Mouse (Mus musculus) MEL (cell line): Measurements from ENCODE around the gene Raver2.

Experiments used
- BHLHE40 ChIP-seq: IDR thresholded peaks from 2 replicates; pipeline ENCODE4 v1.6.1; 2012; ENCODE audit warnings: low read depth, mild to moderate bottlenecking, inconsistent platforms, low read length, improper control_type of control experiment, borderline replicate concordance
- CHD1 ChIP-seq: IDR thresholded peaks from 2 replicates; pipeline ENCODE4 v1.6.1; 2012; ENCODE audit warnings: low read depth, mild to moderate bottlenecking, inconsistent platforms, low read length, improper control_type of control experiment
- CHD2 ChIP-seq: IDR thresholded peaks from 2 replicates; pipeline ENCODE4 v1.6.1; 2011; ENCODE audit warnings: low read length, improper control_type of control experiment
- CTCF ChIP-seq, 3 experiments: IDR thresholded peaks in 2 of 3; conservative IDR thresholded peaks in 1 of 3; 2 replicates each; pipeline ENCODE4 v1.5.1; 2011 to 2012; ENCODE audit warnings: low read length in 3 of 3, low read depth in 2 of 3, mild to moderate bottlenecking in 2 of 3, improper control_type of control experiment in 1 of 3, inconsistent platforms in 1 of 3, mixed read lengths in 1 of 3, moderate library complexity in 1 of 3; ENCODE audit not compliant: control insufficient read depth in 1 of 3, insufficient read depth in 1 of 3, poor library complexity in 1 of 3, severe bottlenecking in 1 of 3
- E2F4 ChIP-seq: IDR thresholded peaks from 2 replicates; pipeline ENCODE4 v1.6.1; 2011; ENCODE audit warnings: low read depth, low read length, improper control_type of control experiment, borderline replicate concordance
- EP300 ChIP-seq, 2 experiments: IDR thresholded peaks; 2 replicates each; pipeline ENCODE4 v1.6.1; 2011; ENCODE audit warnings: improper control_type of control experiment in 2 of 2, low read length in 2 of 2, low read depth in 1 of 2, mild to moderate bottlenecking in 1 of 2
- GATA1 ChIP-seq: IDR thresholded peaks from 2 replicates; pipeline ENCODE4 v1.6.1; 2011; ENCODE audit warnings: low read depth, low read length, improper control_type of control experiment
- JUND ChIP-seq: IDR thresholded peaks from 2 replicates; pipeline ENCODE4 v1.6.1; 2011; ENCODE audit warnings: low read depth, mild to moderate bottlenecking, improper control_type of control experiment, low read length
- MAX ChIP-seq: IDR thresholded peaks from 2 replicates; pipeline ENCODE4 v1.6.1; 2011; ENCODE audit warnings: low read length, improper control_type of control experiment
- POLR2A ChIP-seq, 2 experiments: IDR thresholded peaks; 2 replicates each; pipeline ENCODE4 v1.6.1; 2011 to 2012; ENCODE audit warnings: low read length in 2 of 2, mild to moderate bottlenecking in 2 of 2, control low read depth in 1 of 2, improper control_type of control experiment in 1 of 2, low read depth in 1 of 2, moderate library complexity in 1 of 2; ENCODE audit not compliant: control insufficient read depth in 1 of 2, insufficient read depth in 1 of 2, poor library complexity in 1 of 2
- TAL1 ChIP-seq: IDR thresholded peaks from 2 replicates; pipeline ENCODE4 v1.6.1; 2012; ENCODE audit warnings: mild to moderate bottlenecking, inconsistent platforms, low read length, moderate library complexity, mixed read lengths
- TCF12 ChIP-seq: IDR thresholded peaks from 2 replicates; pipeline ENCODE4 v1.6.1; 2014; ENCODE audit warnings: low read depth, mild to moderate bottlenecking, inconsistent platforms, low read length, improper control_type of control experiment, moderate library complexity
- USF1 ChIP-seq: IDR thresholded peaks from 2 replicates; pipeline ENCODE4 v1.6.1; 2014; ENCODE audit warnings: low read depth, mild to moderate bottlenecking, inconsistent platforms, low read length, improper control_type of control experiment, moderate library complexity
- ZC3H11A ChIP-seq: IDR thresholded peaks from 2 replicates; pipeline ENCODE4 v1.6.1; 2012; ENCODE audit warnings: low read depth, mild to moderate bottlenecking, inconsistent platforms, low read length, improper control_type of control experiment

DNA sequence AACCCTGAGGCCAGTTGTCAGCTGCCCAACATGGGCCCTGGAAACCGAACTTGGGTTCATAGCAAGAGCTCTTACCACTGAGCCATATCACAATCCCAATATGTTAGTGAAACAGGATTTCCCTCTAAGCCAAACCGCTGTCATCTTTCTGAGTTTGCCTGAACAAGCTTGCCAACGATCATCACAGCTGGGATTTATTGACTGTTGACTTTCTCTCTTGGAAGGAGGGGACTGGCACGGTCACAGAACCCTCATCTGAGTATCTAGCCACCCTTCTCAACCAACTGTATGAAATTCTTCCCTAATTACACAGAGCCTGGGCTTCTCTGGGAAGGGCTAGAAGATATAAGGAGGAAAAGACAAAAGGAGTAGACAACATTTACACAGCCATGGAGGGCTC is 22.2 kb upstream of the Raver2 start:
- TF ChIP-seq CTCF (IDR thresholded peaks at IDR 0.05 in 2 of 3, conservative IDR thresholded peaks at IDR 0.05 in 1 of 3; ENCODE audit: control insufficient read depth in 1 of 3, insufficient read depth in 1 of 3, low read depth in 2 of 3, low read length in 3 of 3, poor library complexity in 1 of 3, severe bottlenecking in 1 of 3) (no peak), EP300 (IDR thresholded peaks at IDR 0.05; ENCODE audit: low read depth in 1 of 2, low read length in 2 of 2) (no peak), MAX (no peak), POLR2A (IDR thresholded peaks at IDR 0.05; ENCODE audit: control insufficient read depth in 1 of 2, insufficient read depth in 1 of 2, low read depth in 1 of 2, low read length in 2 of 2, poor library complexity in 1 of 2) (no peak), TCF12 (no peak), GATA1 (no peak), CHD2 (no peak), CHD1 (no peak), E2F4 (no peak), USF1 (no peak), BHLHE40 (no peak), ZC3H11A (no peak), TAL1 (no peak), JUND (no peak)
